Mouse (Mus musculus) embryonic facial prominence, embryonic 11.5 days (tissue): ENCODE data around the gene Slx1b. TPM values are rescaled to one million over a fixed set of nuclear protein-coding genes. Genes with fewer than 3 reads are reported as not detected.

Experiments
- ATAC-seq: fragments of 200-750 bp; cut with Nextera tagmentation; replicated peaks from 2 replicates; pipeline ENCODE4 v1.8.0; 2017; ENCODE audit warnings: low read depth; ENCODE audit not compliant: insufficient number of reproducible peaks, low FRiP score, low TSS enrichment
- DNase-seq: peaks from one replicate; pipeline ENCODE4 v3.0.0-alpha.2; 2015; ENCODE audit warnings: low spot score
- H3K27ac ChIP-seq: fragments of 300-500 bp; sonication (generic); replicated peaks from 2 replicates; pipeline ENCODE4 v1.5.1; 2014; ENCODE audit warnings: mild to moderate bottlenecking, low read depth, low read length, control low read depth
- H3K27me3 ChIP-seq: fragments of 300-500 bp; sonication (generic); 2 replicates; pipeline ENCODE4 v1.6.1; 2014; ENCODE audit warnings: mild to moderate bottlenecking, low read length, moderate library complexity, mixed read lengths; ENCODE audit not compliant: control insufficient read depth, insufficient read depth
- H3K36me3 ChIP-seq: fragments of 300-500 bp; sonication (generic); replicated peaks from 2 replicates; pipeline ENCODE4 v1.6.1; 2014; ENCODE audit warnings: low read depth, mild to moderate bottlenecking, low read length, moderate library complexity, mixed read lengths; ENCODE audit not compliant: control insufficient read depth, insufficient read depth
- H3K4me1 ChIP-seq: fragments of 300-500 bp; sonication (generic); 2 replicates; pipeline ENCODE4 v1.6.1; 2014; ENCODE audit warnings: low read length, mixed read lengths; ENCODE audit not compliant: control insufficient read depth, insufficient read depth
- H3K4me2 ChIP-seq: fragments of 300-500 bp; sonication (generic); 2 replicates; pipeline ENCODE4 v1.6.1; 2014; ENCODE audit warnings: low read depth, mild to moderate bottlenecking, control low read depth, low read length, moderate library complexity
- H3K4me3 ChIP-seq: fragments of 300-500 bp; sonication (generic); 2 replicates; pipeline ENCODE4 v1.5.1; 2014; ENCODE audit warnings: low read depth, low read length, control low read depth
- H3K9ac ChIP-seq: fragments of 300-500 bp; sonication (generic); replicated peaks from 2 replicates; pipeline ENCODE4 v1.6.1; 2014; ENCODE audit warnings: mild to moderate bottlenecking, control low read depth, low read length
- H3K9me3 ChIP-seq: fragments of 300-500 bp; sonication (generic); replicated peaks from 2 replicates; pipeline ENCODE4 v1.6.1; 2016; ENCODE audit warnings: mild to moderate bottlenecking, low read length, inconsistent platforms, mixed read lengths; ENCODE audit not compliant: control insufficient read depth
- WGBS: fragments of 180-500 bp; shearing (Covaris S2); extraction: QIAGEN DNeasy Blood & Tissue Kit; methylation state at CpG from one replicate; pipeline ENCODE4 v1.1.7; 2014; 5-methylcytosine and 5-hydroxymethylcytosine counted together
- polyA plus RNA-seq: library from polyadenylated mRNA; unstranded; fragments of >200 nt; fragmentation: Nextera tagmentation; extraction: Ambion mirVana; gene quantifications from 2 replicates; pipeline ENCODE4 v1.2.1, GENCODE M21; 2014

The Slx1b gene
- polyA plus RNA-seq, 1 experiment from 2014 or later, result 10.4 TPM

DNA sequence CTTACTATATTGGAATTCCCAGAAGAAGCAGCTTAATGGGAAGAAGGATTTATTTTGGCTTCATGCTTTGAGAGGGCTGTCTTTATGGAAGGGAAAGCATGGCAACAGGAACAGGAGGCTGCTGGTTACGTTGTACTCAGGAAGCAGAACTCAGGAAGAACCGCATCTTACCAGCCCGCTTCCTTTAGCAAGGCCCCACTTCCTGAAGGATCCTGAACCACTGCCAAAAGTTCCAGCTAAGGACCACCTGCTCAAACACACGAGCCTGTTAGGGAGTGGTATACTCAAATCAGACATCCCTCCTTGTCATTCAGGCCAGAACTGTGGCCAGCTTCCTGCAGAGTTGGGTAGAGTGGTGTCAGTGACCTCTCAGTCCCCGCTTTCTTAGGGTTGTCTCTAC lies 27.1 kb downstream of the Slx1b start:
- H3K27ac ChIP-seq, result no peak overlapping the region
- DNase-seq, result no peak
- WGBS, result 88% methylated on average over 5 of the region's 5 CpGs
- H3K4me2 ChIP-seq, result no peak overlapping the region
- H3K27me3 ChIP-seq, result no peaks in the 10 kb centered on the region
- H3K9ac ChIP-seq, result no peak overlapping the region
- no peaks in the 10 kb centered on the region for H3K9me3 ChIP-seq
- peaks cover 7% of the 10 kb centered on the region; the same call in 1 of the 2 replicates for H3K36me3 ChIP-seq
- H3K4me1 ChIP-seq, result no peaks in the 10 kb centered on the region
- no peak overlapping the region for H3K4me3 ChIP-seq
- ATAC-seq, result no peak

DNA sequence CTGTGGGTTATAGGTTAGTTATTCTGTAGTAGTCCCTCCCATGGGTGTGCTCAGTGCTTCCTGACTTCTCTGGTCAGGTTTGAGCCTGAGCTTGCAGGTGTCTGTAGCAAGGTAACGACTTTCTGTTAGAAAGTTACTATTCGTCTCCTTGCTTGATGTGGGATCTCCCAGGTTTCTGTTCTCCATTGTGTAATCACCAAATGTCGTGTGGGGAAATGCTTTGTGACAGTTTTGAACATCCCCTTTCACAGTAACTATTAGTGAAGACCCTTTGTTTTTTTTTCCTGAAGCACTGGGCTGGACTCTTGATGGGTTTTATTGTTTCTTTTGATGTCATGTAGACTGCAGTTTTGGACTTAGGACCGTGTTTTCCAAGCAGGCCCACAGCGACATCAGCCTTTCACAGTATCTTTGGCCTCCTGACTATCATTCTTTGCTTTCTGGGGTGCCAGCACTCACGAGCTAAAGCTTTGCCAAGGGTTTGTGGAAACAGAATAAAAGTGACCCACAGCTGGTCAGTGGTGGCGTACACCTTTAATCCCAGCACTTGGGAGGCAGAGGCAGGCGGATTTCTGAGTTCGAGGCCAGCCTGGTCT lies 28.0 kb downstream of the Slx1b start:
- Histone ChIP-seq H3K36me3 (peaks cover 7% of the 10 kb centered on the region; the same call in 1 of the 2 replicates), H3K4me2 (no peak overlapping the region), H3K27me3 (no peaks in the 10 kb centered on the region), H3K27ac (no peak overlapping the region), H3K9me3 (no peaks in the 10 kb centered on the region), H3K4me1 (no peaks in the 10 kb centered on the region), H3K4me3 (no peak overlapping the region), H3K9ac (no peak overlapping the region)
- no peak for DNase-seq
- ATAC-seq, result no peak
- 87% methylated on average over 9 of the region's 9 CpGs for WGBS

DNA sequence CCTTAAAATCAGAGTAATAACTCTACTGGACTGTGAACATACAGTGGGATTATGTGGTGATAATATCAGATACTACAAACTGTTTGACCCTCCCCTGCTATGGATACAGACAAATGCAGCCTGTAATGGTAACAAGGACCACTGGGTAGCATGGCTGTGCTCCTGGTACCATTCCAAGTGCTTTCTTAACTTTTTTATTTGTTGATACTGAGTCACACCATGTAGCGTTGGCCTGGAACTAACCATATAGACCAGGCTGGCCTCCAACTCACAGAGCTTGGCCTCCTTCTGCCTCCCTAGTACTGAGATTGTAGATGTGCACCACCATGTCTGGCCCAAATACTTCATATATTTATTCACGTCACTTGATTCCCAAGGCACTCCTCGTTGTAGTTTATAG lies 30.3 kb downstream of the Slx1b start:
- WGBS, result 94% methylated on average over 3 of the region's 3 CpGs
- H3K36me3 ChIP-seq, result peaks cover 3% of the 10 kb centered on the region; the same call in 1 of the 2 replicates
- H3K4me2 ChIP-seq, result no peak overlapping the region
- H3K27me3 ChIP-seq, result no peaks in the 10 kb centered on the region
- no peak for ATAC-seq
- no peak for DNase-seq
- no peaks in the 10 kb centered on the region for H3K9me3 ChIP-seq
- H3K4me1 ChIP-seq, result no peaks in the 10 kb centered on the region
- no peak overlapping the region for H3K27ac ChIP-seq
- H3K4me3 ChIP-seq, result no peak overlapping the region
- H3K9ac ChIP-seq, result no peak overlapping the region

DNA sequence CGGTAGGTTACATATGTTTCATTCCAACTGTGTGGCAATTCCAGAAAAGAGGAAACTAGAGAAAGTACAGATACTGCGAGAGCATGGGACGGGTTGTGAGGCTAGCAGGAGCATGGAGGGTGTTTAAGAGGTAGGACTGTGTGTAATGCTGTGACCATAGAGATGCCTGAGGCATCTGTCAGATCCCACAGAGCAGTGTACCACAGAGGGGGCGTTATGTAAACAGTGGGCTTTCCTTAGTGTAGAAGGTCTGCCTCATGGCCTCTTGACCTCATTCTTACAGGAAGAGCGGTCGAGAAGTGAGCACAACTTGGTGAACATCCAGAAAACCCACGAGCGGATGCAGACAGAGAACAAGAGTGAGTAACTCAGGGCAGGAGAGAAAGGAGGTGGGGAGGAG lies 31.9 kb downstream of the Slx1b start:
- Histone ChIP-seq H3K27me3 (no peaks in the 10 kb centered on the region), H3K9ac (no peak overlapping the region), H3K4me3 (no peak overlapping the region), H3K36me3 (peaks cover 3% of the 10 kb centered on the region; the same call in 1 of the 2 replicates), H3K4me2 (no peak overlapping the region), H3K4me1 (no peaks in the 10 kb centered on the region), H3K27ac (no peak overlapping the region), H3K9me3 (no peaks in the 10 kb centered on the region)
- WGBS, result 61% methylated on average over 8 of the region's 8 CpGs
- ATAC-seq, result no peak; the same call in 1 of the 2 replicates
- DNase-seq, result no peak

DNA sequence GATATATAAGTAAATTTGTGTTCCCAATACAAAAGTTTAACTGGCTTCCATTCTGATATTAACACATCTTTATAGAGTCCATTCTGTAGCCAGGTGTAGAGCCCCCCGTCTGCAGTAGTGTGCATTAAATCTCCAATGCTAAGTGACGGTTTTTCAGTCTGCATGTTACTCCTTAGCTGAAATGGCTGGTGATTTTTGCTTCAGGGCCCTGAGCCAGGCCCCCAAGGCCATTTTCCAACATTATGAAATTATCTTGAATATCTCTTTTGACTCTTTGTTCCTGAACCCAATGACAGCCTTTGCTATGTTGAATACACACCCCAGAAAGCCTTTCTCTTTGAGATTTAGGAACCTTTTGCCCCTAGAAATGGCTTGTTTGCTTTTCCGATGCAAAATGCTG lies 35.8 kb downstream of the Slx1b start:
- no peaks in the 10 kb centered on the region; the same call in 1 of the 2 replicates for H3K36me3 ChIP-seq
- no peak overlapping the region for H3K27ac ChIP-seq
- no peaks in the 10 kb centered on the region for H3K27me3 ChIP-seq
- no peaks in the 10 kb centered on the region for H3K4me1 ChIP-seq
- WGBS, result 85% methylated on average over 3 of the region's 3 CpGs
- H3K9me3 ChIP-seq, result no peaks in the 10 kb centered on the region
- no peak for DNase-seq
- ATAC-seq, result no peak
- no peak overlapping the region for H3K9ac ChIP-seq
- H3K4me3 ChIP-seq, result no peak overlapping the region
- H3K4me2 ChIP-seq, result no peak overlapping the region

DNA sequence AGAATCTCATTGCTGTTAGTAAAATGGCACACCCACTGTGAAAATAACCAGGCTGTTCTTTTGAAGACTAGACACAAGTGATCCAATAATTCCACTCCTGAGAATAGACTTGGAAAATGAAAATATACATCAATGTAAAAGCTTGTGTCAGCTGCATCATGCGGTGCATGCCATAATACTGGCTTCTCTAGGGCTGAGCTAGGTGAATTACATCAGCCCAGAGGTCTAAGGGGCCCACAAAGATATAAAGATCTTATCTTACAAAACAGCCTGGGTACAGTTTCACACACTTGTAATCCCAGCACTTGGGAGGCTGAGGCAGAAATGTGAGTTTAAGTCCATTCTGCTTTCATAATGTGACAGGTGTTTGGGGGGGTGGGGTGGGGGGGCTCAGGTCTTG lies 38.1 kb downstream of the Slx1b start:
- no peak for ATAC-seq
- no peak overlapping the region for H3K9ac ChIP-seq

DNA sequence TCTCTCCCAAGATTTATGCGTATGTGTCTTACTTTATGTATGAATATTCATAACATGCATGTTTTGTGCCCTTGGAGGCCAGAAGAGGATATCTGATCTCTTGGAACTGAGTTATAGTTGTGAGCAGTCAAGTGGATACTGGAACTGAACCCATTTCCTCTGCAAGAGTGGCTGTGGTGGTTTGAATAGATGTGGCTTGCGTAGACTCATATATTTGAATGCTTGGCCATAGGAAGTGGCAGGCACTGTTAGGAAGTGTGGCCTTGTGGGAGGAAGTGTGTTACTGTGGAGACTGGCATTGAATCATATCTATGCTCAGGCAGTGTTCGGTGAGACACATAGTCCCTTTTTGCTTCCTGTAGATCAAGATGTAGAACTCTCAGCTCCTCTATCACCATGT lies 39.9 kb downstream of the Slx1b start:
- no peaks in the 10 kb centered on the region for H3K36me3 ChIP-seq
- no peaks in the 10 kb centered on the region for H3K4me1 ChIP-seq
- WGBS, result 94% methylated on average over 3 of the region's 3 CpGs
- H3K9ac ChIP-seq, result no peak overlapping the region
- no peaks in the 10 kb centered on the region for H3K27me3 ChIP-seq
- no peak overlapping the region for H3K4me2 ChIP-seq
- no peak overlapping the region for H3K27ac ChIP-seq
- H3K4me3 ChIP-seq, result no peak overlapping the region
- no peak for ATAC-seq
- no peaks in the 10 kb centered on the region for H3K9me3 ChIP-seq
- no peak for DNase-seq

More for the DNA sequence above, 38.1 kb downstream of the Slx1b start:
- H3K9me3 ChIP-seq, result no peaks in the 10 kb centered on the region
- no peak overlapping the region for H3K4me3 ChIP-seq
- no peak for DNase-seq
- no peaks in the 10 kb centered on the region for H3K36me3 ChIP-seq
- H3K27ac ChIP-seq, result no peak overlapping the region
- no peaks in the 10 kb centered on the region for H3K27me3 ChIP-seq
- no peaks in the 10 kb centered on the region for H3K4me1 ChIP-seq
- no peak overlapping the region for H3K4me2 ChIP-seq
- WGBS, result 80% methylated on average over 1 of the region's 1 CpGs

DNA sequence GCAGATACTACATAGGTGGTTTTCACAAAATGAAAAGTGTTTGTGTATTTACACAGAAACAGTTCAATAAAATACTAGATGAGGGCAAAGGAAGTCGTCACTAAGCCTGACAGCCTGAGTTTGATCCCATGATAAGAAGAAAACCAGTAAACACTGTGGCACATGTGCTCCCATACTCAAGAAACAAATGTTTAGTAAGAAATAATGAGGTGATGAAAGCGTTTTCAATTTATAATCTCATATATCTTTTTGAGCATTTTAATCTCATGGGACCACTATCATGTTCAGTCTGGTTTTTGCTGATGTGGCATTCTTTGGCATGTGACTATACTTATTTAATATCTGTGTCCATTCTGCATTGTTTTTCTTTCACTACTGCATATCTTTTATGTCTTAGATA lies 41.6 kb downstream of the Slx1b start:
- DNase-seq, result no peak
- WGBS, result 86% methylated on average over 2 of the region's 2 CpGs

More for the DNA sequence above, 41.6 kb downstream of the Slx1b start:
- Histone ChIP-seq H3K36me3 (no peaks in the 10 kb centered on the region), H3K4me3 (no peak overlapping the region), H3K9ac (no peak overlapping the region), H3K4me2 (no peak overlapping the region), H3K27me3 (no peaks in the 10 kb centered on the region), H3K9me3 (no peaks in the 10 kb centered on the region), H3K27ac (no peak overlapping the region), H3K4me1 (no peaks in the 10 kb centered on the region)
- no peak for ATAC-seq
